Mouse (Mus musculus) C2C12 (cell line): ENCODE data around the gene Rsph10b.

Experiments used
- CEBPB ChIP-seq: IDR thresholded peaks from one replicate; pipeline ENCODE4 v1.6.1; 2011; ENCODE audit warnings: low read depth, mild to moderate bottlenecking, control low read depth, moderate library complexity
- CTCF ChIP-seq: IDR thresholded peaks from one replicate; pipeline ENCODE4 v1.5.1; 2011; ENCODE audit not compliant: control insufficient read depth, insufficient read depth, insufficient read length
- MAX ChIP-seq: IDR thresholded peaks from one replicate; pipeline ENCODE4 v1.6.1; 2011; ENCODE audit warnings: mild to moderate bottlenecking, control low read depth
- MYOD1 ChIP-seq: IDR thresholded peaks from one replicate; pipeline ENCODE4 v1.6.1; 2011; ENCODE audit warnings: low read depth; ENCODE audit not compliant: control insufficient read depth, insufficient read length
- MYOG ChIP-seq: IDR thresholded peaks from one replicate; pipeline ENCODE4 v1.6.1; 2011; ENCODE audit not compliant: control insufficient read depth, insufficient read length; ENCODE audit errors: extremely low read depth
- USF1 ChIP-seq: IDR thresholded peaks from one replicate; pipeline ENCODE4 v1.6.1; 2011; ENCODE audit warnings: low read depth, mild to moderate bottlenecking, control low read depth, moderate library complexity

DNA sequence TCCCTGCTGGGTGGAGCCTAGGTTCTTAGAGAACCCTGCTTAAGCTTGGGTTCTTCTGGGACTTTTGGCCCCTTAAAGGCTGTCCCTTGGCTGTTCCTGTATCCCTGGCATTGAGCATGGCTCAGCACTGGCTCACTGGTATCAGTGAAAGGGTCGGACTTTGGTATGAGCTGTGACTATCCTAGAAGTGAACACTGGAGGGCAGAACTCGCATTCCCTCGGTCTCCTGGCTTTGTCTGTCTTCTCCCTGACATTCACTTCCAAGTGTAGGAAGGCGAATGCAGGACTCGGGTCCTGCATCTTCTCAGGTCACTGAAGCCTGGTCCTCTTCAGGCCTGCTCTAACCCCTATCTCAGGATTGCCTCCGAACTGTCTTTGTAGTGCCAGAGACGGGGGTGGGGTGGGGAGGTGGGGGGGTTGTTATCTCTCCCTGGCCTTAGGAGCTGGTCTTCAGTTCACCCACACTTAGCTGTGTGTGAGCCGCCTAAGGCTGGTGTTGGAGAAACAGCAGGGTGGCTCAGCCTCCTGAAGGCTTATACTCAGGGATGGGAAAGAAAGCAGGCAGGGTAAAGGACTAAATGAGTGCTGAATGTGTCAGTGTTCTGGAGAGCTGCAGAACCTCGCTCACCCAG, 40.5 kb upstream of the Rsph10b start:
- TF ChIP-seq CTCF (no peak), USF1 (no peak), CEBPB (no peak), MYOG (no peak), MAX (no peak), MYOD1 (no peak)
